16 mouse cellular contexts compared by ENCODE assay signal in genomic region chr12:76894792-76895559, GRCm38 (mm10).
DNase-seq lines count a peak whose midpoint lies in the region; ATAC-seq and TF ChIP-seq lines count a peak whose summit lies in the region.
"Had no signal": no experiment of that assay in that cellular context is flagged by ENCODE, and none has a peak within 500 bp of the region (broad histone marks: within the 10 kb centered on the region; RNA-seq: fewer than 3 reads in every experiment).

No protein-coding gene starts in this region.

- H3K9ac ChIP-seq in heart, postnatal 0 days (replicated peaks; ENCODE audit: low read depth, low read length) = no peak overlapping the region
- H3K9ac ChIP-seq in midbrain, embryonic 13.5 days (replicated peaks) = no peak overlapping the region
- H3K9ac ChIP-seq: hindbrain, embryonic 13.5 days had no signal

- intact Hi-C loops in heart, postnatal 36 days (cut with DNase I) = no loop called here

- peaks cover 1% of the 10 kb centered on the region; the same call in 1 of the 2 replicates for H3K36me3 ChIP-seq in heart, postnatal 0 days (replicated peaks; ENCODE audit: control insufficient read depth, insufficient read depth, low read length)
- H3K36me3 ChIP-seq in midbrain, embryonic 13.5 days = peaks cover 16% of the 10 kb centered on the region; the same call in 1 of the 2 replicates
- peaks cover 25% of the 10 kb centered on the region for H3K36me3 ChIP-seq in midbrain, embryonic 10.5 days

- H3K4me3 ChIP-seq in heart, postnatal 0 days (ENCODE audit: low read depth, low read length) = no peak overlapping the region
- no peak overlapping the region for H3K4me3 ChIP-seq in midbrain, embryonic 13.5 days (replicated peaks)
- H3K4me3 ChIP-seq in midbrain, embryonic 10.5 days = no peak overlapping the region
- H3K4me3 ChIP-seq: erythroblast, embryonic 14.5 days; hindbrain, embryonic 13.5 days; myocyte had no signal

- H3K27me3 ChIP-seq in heart, postnatal 0 days (ENCODE audit: control insufficient read depth, insufficient read depth, low read length) = no peaks in the 10 kb centered on the region
- no peaks in the 10 kb centered on the region for H3K27me3 ChIP-seq in midbrain, embryonic 13.5 days
- H3K27me3 ChIP-seq in midbrain, embryonic 10.5 days (ENCODE audit: low read depth, poor library complexity, severe bottlenecking) = no peaks in the 10 kb centered on the region
- H3K27me3 ChIP-seq: hindbrain, embryonic 13.5 days had no signal

- no peak for ATAC-seq in heart, postnatal 0 days (ENCODE audit: insufficient read depth, low read depth)
- ATAC-seq in midbrain, embryonic 13.5 days = no peak
- 0 out of 2 replicates have a peak, but pooled peaks have one; percentile 29 for ATAC-seq in megakaryocyte progenitor cell, adult 5-6 weeks (replicated peaks; ENCODE audit: poor library complexity)

- 71% methylated on average over 10 of the region's 10 CpGs for WGBS in heart, postnatal 0 days
- 77% methylated on average over 10 of the region's 10 CpGs for WGBS in midbrain, embryonic 13.5 days
- WGBS in midbrain, embryonic 10.5 days = 84% methylated on average over 10 of the region's 10 CpGs

- H3K4me2 ChIP-seq in heart, postnatal 0 days (ENCODE audit: low read depth, low read length) = no peak overlapping the region
- no peak overlapping the region for H3K4me2 ChIP-seq in midbrain, embryonic 13.5 days (replicated peaks)
- H3K4me2 ChIP-seq: hindbrain, embryonic 13.5 days had no signal

- TF ChIP-seq EP300 in heart, postnatal 0 days (IDR thresholded peaks at IDR 0.05; ENCODE audit: low read depth) = no peak

- peak overlapping the region; percentile 46; the same call in 1 of the 2 replicates for H3K27ac ChIP-seq in heart, postnatal 0 days (ENCODE audit: low read depth)
- 0 out of 2 replicates have a peak overlapping the region, but pooled peaks have one; percentile 8 for H3K27ac ChIP-seq in midbrain, embryonic 13.5 days
- H3K27ac ChIP-seq in midbrain, embryonic 10.5 days (replicated peaks) = no peak overlapping the region
- H3K27ac ChIP-seq: hindbrain, embryonic 13.5 days had no signal

- TF ChIP-seq CTCF in heart, postnatal 0 days (IDR thresholded peaks at IDR 0.05; ENCODE audit: low read depth) = no peak

- peak; percentile 37 for DNase-seq in cerebellum, adult 9-11 months
- no peak for DNase-seq in cerebellum, postnatal 10 days
- no peak for DNase-seq in heart, postnatal 0 days (ENCODE audit: low spot score)
- DNase-seq in heart, postnatal 36 days = no peak
- no peak for DNase-seq in midbrain, embryonic 10.5 days (ENCODE audit: low spot score)
- DNase-seq in thymus, postnatal 36 days = no peak
- DNase-seq: gastrocnemius, postnatal 25 days; kidney, adult 9 months; lung, adult 18-20 months; right cerebral cortex, postnatal 14 days; thymus, adult 18-20 months had no signal

- H3K9me3 ChIP-seq in heart, postnatal 0 days (replicated peaks; ENCODE audit: control insufficient read depth, low read length) = no peaks in the 10 kb centered on the region
- no peaks in the 10 kb centered on the region for H3K9me3 ChIP-seq in midbrain, embryonic 13.5 days
- H3K9me3 ChIP-seq in midbrain, embryonic 10.5 days (replicated peaks) = no peaks in the 10 kb centered on the region
- H3K9me3 ChIP-seq: hindbrain, embryonic 13.5 days had no signal

- peaks cover 16% of the 10 kb centered on the region for H3K4me1 ChIP-seq in heart, postnatal 0 days (ENCODE audit: control insufficient read depth, insufficient read depth)
- H3K4me1 ChIP-seq in midbrain, embryonic 13.5 days (replicated peaks) = peaks cover 12% of the 10 kb centered on the region
- peaks cover 12% of the 10 kb centered on the region for H3K4me1 ChIP-seq in midbrain, embryonic 10.5 days
